Comparison of ENCODE assay signal across 11 mouse cellular contexts in the genomic region with DNA sequence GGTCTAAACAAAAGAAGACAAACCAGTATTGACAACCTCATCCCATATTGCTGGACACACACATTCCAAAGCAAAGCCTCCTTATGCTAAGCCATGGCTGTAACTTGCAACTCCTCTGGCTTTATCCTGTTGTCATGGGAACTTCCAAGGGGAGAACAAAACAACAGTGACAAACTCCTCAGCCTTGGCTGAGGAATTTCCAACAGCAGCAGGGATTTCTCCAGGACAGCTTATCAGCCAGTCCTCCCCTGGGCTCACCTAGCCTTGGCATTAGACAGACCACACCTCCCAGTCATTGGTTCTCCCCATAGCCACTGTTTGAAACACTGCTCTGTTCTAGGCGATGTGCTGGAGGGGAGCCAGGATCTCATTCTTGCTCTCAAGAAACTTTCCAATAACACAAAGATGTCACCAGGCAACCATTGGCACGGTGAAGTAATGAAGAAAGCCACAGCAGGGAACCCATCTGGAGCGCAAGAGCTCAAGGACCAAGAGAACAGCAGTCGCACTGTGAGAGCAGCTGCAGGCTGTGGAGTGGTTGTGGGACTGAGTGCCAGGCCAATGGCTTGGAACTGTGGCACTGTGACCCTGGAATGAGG. TPM values are rescaled to one million over a fixed set of nuclear protein-coding genes. Genes with fewer than 3 reads are reported as not detected.
DNase-seq lines count a peak whose midpoint lies in the region; ATAC-seq lines count a peak whose summit lies in the region.
"Had no signal": no experiment of that assay in that cellular context is flagged by ENCODE, and none has a peak within 500 bp of the region (broad histone marks: within the 10 kb centered on the region; RNA-seq: fewer than 3 reads in every experiment).

No protein-coding gene starts in this region.

- no peak overlapping the region for H3K4me3 ChIP-seq in neural tube, embryonic 11.5 days (ENCODE audit: low read depth, low read length)
- no peak overlapping the region for H3K4me3 ChIP-seq in forebrain, embryonic 13.5 days
- no peak overlapping the region for H3K4me3 ChIP-seq in midbrain, embryonic 16.5 days (ENCODE audit: low read depth, low read length)

- no peak overlapping the region for H3K4me2 ChIP-seq in neural tube, embryonic 11.5 days (ENCODE audit: low read depth)
- H3K4me2 ChIP-seq in forebrain, embryonic 13.5 days, result no peak overlapping the region
- no peak overlapping the region for H3K4me2 ChIP-seq in midbrain, embryonic 16.5 days (ENCODE audit: low read length)

- no peaks in the 10 kb centered on the region for H3K27me3 ChIP-seq in neural tube, embryonic 11.5 days (ENCODE audit: control insufficient read depth, insufficient read depth, low read length)
- no peaks in the 10 kb centered on the region for H3K27me3 ChIP-seq in forebrain, embryonic 13.5 days
- no peaks in the 10 kb centered on the region for H3K27me3 ChIP-seq in midbrain, embryonic 16.5 days (ENCODE audit: control insufficient read depth, insufficient read depth, low read depth, low read length)

- H3K27ac ChIP-seq in neural tube, embryonic 11.5 days (ENCODE audit: low read depth, low read length), result no peak overlapping the region
- H3K27ac ChIP-seq in forebrain, embryonic 13.5 days, result peak overlapping the region; percentile 54
- peak overlapping the region; percentile 19; the same call in 1 of the 2 replicates for H3K27ac ChIP-seq in midbrain, embryonic 16.5 days (ENCODE audit: low read length)

- peak; percentile 38 for DNase-seq in neural tube, embryonic 11.5 days (ENCODE audit: low spot score)
- DNase-seq in neural tube, embryonic 10.5 days (ENCODE audit: extremely low spot score, low spot score), result no peak
- peak; percentile 71 to 72 for DNase-seq in heart, postnatal 14 days
- peak; percentile 57 for DNase-seq in left cerebral cortex, adult 18-20 months (ENCODE audit: low spot score in 2 of 2)
- no peak for DNase-seq in urinary bladder, postnatal 14 days (ENCODE audit: low spot score)
- no peak for DNase-seq in B cell, adult 2 months

- ATAC-seq in neural tube, embryonic 11.5 days (ENCODE audit: insufficient read depth, low FRiP score, low TSS enrichment), result peak; percentile 70
- peak; percentile 90 for ATAC-seq in forebrain, embryonic 13.5 days
- peak; percentile 92 for ATAC-seq in midbrain, embryonic 16.5 days

- intact Hi-C loops in heart, postnatal 14 days (cut with DNase I), result no loop called here

- H3K36me3 ChIP-seq in neural tube, embryonic 11.5 days (ENCODE audit: control insufficient read depth, insufficient read depth, low read length), result no peaks in the 10 kb centered on the region
- no peaks in the 10 kb centered on the region for H3K36me3 ChIP-seq in forebrain, embryonic 13.5 days (ENCODE audit: poor library complexity, severe bottlenecking)
- H3K36me3 ChIP-seq in midbrain, embryonic 16.5 days (ENCODE audit: control insufficient read depth, insufficient read depth, low read length), result no peaks in the 10 kb centered on the region

- no peak overlapping the region for H3K9ac ChIP-seq in neural tube, embryonic 11.5 days (ENCODE audit: low read length)
- H3K9ac ChIP-seq in forebrain, embryonic 13.5 days, result no peak overlapping the region
- no peak overlapping the region for H3K9ac ChIP-seq in midbrain, embryonic 16.5 days (ENCODE audit: low read depth, low read length)

- H3K9me3 ChIP-seq in neural tube, embryonic 11.5 days (ENCODE audit: control insufficient read depth, low read length), result no peaks in the 10 kb centered on the region
- no peaks in the 10 kb centered on the region for H3K9me3 ChIP-seq in forebrain, embryonic 13.5 days (replicated peaks)
- H3K9me3 ChIP-seq in midbrain, embryonic 16.5 days (replicated peaks; ENCODE audit: control insufficient read depth, low read length, poor library complexity, severe bottlenecking), result no peaks in the 10 kb centered on the region
- H3K9me3 ChIP-seq: G1E had no signal

- WGBS in neural tube, embryonic 11.5 days, result 26% methylated on average over 4 of the region's 4 CpGs
- 2% methylated on average over 4 of the region's 4 CpGs for WGBS in forebrain, embryonic 13.5 days
- 4% methylated on average over 4 of the region's 4 CpGs for WGBS in midbrain, embryonic 16.5 days

- no peaks in the 10 kb centered on the region for H3K4me1 ChIP-seq in neural tube, embryonic 11.5 days (ENCODE audit: control insufficient read depth, insufficient read depth, low read length)
- peaks cover 14% of the 10 kb centered on the region for H3K4me1 ChIP-seq in forebrain, embryonic 13.5 days
- no peaks in the 10 kb centered on the region for H3K4me1 ChIP-seq in midbrain, embryonic 16.5 days (ENCODE audit: control insufficient read depth, insufficient read depth, low read length)

RNA-seq across cellular contexts. Expression of a gene that starts 7.8 kb away (rescaled TPM):
- not detected in 2 replicates for polyA plus RNA-seq in neural tube, embryonic 11.5 days (2014; fragmentation: Nextera tagmentation; extraction: Ambion mirVana)
- polyA plus RNA-seq in forebrain, embryonic 13.5 days (2015; fragmentation: Nextera tagmentation; extraction: Ambion mirVana), result 0.38 TPM in 1 of 2 replicates, not detected in the other
- total RNA-seq in heart, postnatal 14 days (2021), result not detected
- total RNA-seq in left cerebral cortex, adult 18-20 months (2021), result under 1 TPM; 0.46 to 0.91 TPM
- polyA plus RNA-seq in midbrain, embryonic 16.5 days (2015; fragmentation: Nextera tagmentation; extraction: Ambion mirVana), result 0.61 and 0.84 TPM in 2 replicates
- total RNA-seq: hematopoietic stem cell, adult 5-6 weeks had no signal
- polyA plus RNA-seq: G1E had no signal

RNA-seq across cellular contexts. Expression of a gene that starts 14.1 kb away (rescaled TPM):
- polyA plus RNA-seq in neural tube, embryonic 11.5 days (2014; fragmentation: Nextera tagmentation; extraction: Ambion mirVana), result 5.2 and 6.1 TPM in 2 replicates
- polyA plus RNA-seq in forebrain, embryonic 13.5 days (2015; fragmentation: Nextera tagmentation; extraction: Ambion mirVana), result 4.7 and 5.4 TPM in 2 replicates
- 10 to 100 TPM; 11.1 to 12.4 TPM for total RNA-seq in heart, postnatal 14 days (2021)
- total RNA-seq in left cerebral cortex, adult 18-20 months (2021), result 10 to 100 TPM; 37.9 to 38.9 TPM
- polyA plus RNA-seq in midbrain, embryonic 16.5 days (2015; fragmentation: Nextera tagmentation; extraction: Ambion mirVana), result 13.7 and 22.1 TPM in 2 replicates

RNA-seq across cellular contexts. Expression of a gene that starts 46.4 kb away (rescaled TPM):
- polyA plus RNA-seq in neural tube, embryonic 11.5 days (2014; fragmentation: Nextera tagmentation; extraction: Ambion mirVana), result 37.8 and 38.7 TPM in 2 replicates
- 33.9 and 39.8 TPM in 2 replicates for polyA plus RNA-seq in forebrain, embryonic 13.5 days (2015; fragmentation: Nextera tagmentation; extraction: Ambion mirVana)
- 10 to 100 TPM; 12.4 to 13.9 TPM for total RNA-seq in heart, postnatal 14 days (2021)
- 10 to 100 TPM; 18.5 to 19.1 TPM for total RNA-seq in left cerebral cortex, adult 18-20 months (2021)
- 29.1 and 32.5 TPM in 2 replicates for polyA plus RNA-seq in midbrain, embryonic 16.5 days (2015; fragmentation: Nextera tagmentation; extraction: Ambion mirVana)

RNA-seq across cellular contexts. Expression of a gene that starts 48.7 kb away (rescaled TPM):
- polyA plus RNA-seq in neural tube, embryonic 11.5 days (2014; fragmentation: Nextera tagmentation; extraction: Ambion mirVana), result not detected in 2 replicates
- polyA plus RNA-seq in forebrain, embryonic 13.5 days (2015; fragmentation: Nextera tagmentation; extraction: Ambion mirVana), result not detected in 2 replicates
- total RNA-seq in heart, postnatal 14 days (2021), result not detected
- total RNA-seq in left cerebral cortex, adult 18-20 months (2021), result not detected
- polyA plus RNA-seq in midbrain, embryonic 16.5 days (2015; fragmentation: Nextera tagmentation; extraction: Ambion mirVana), result not detected in 2 replicates
- total RNA-seq: G1E; hematopoietic stem cell, adult 5-6 weeks had no signal
- polyA plus RNA-seq: G1E; small intestine, adult 2 months had no signal

Comparison
In these comparisons a context has a peak if more than half of its experiments do, and no peak if none do; other contexts are left out.
1. DNase-seq: peak in neural tube, embryonic 11.5 days (single experiment), heart, postnatal 14 days (2 of 2) and left cerebral cortex, adult 18-20 months (2 of 2); none in neural tube, embryonic 10.5 days (single experiment), urinary bladder, postnatal 14 days (single experiment) and B cell, adult 2 months (0 of 2).
2. Peak in every context shown above with its lines, with median percentiles within 50 percentile points of each other: ATAC-seq.